In genomic region chr15:98674284-98674993, GRCm38 (mm10) we compare ENCODE assay signal across 10 mouse cellular contexts. TPM values are rescaled to one million over a fixed set of nuclear protein-coding genes. Genes with fewer than 3 reads are reported as not detected.
DNase-seq lines count a peak whose midpoint lies in the region; ATAC-seq and TF ChIP-seq lines count a peak whose summit lies in the region.
"Had no signal": no experiment of that assay in that cellular context is flagged by ENCODE, and none has a peak within 500 bp of the region (broad histone marks: within the 10 kb centered on the region; RNA-seq: fewer than 3 reads in every experiment).

No protein-coding gene starts in this region.

- H3K9me3 ChIP-seq in forebrain, embryonic 11.5 days (ENCODE audit: control insufficient read depth, low read length): no peaks in the 10 kb centered on the region
- no peaks in the 10 kb centered on the region for H3K9me3 ChIP-seq in limb, embryonic 14.5 days (ENCODE audit: control insufficient read depth, low read length)
- no peaks in the 10 kb centered on the region for H3K9me3 ChIP-seq in neural tube, embryonic 15.5 days (replicated peaks)
- H3K9me3 ChIP-seq: liver, embryonic 13.5 days had no signal

- H3K4me1 ChIP-seq in forebrain, embryonic 11.5 days (replicated peaks; ENCODE audit: control insufficient read depth, insufficient read depth, low read length): peaks cover 25% of the 10 kb centered on the region
- H3K4me1 ChIP-seq in limb, embryonic 14.5 days (ENCODE audit: control insufficient read depth, insufficient read depth, low read length): peaks cover 17% of the 10 kb centered on the region; the same call in 1 of the 2 replicates
- peaks cover 37% of the 10 kb centered on the region for H3K4me1 ChIP-seq in neural tube, embryonic 15.5 days

- no peak overlapping the region for H3K27ac ChIP-seq in forebrain, embryonic 11.5 days (ENCODE audit: low read depth, low read length)
- H3K27ac ChIP-seq in limb, embryonic 14.5 days (replicated peaks; ENCODE audit: low read depth, low read length): no peak overlapping the region
- H3K27ac ChIP-seq in neural tube, embryonic 15.5 days (replicated peaks): peak overlapping the region; percentile 74
- H3K27ac ChIP-seq: liver, embryonic 13.5 days had no signal

- WGBS in forebrain, embryonic 11.5 days: 31% methylated on average over 7 of the region's 7 CpGs
- 28% methylated on average over 7 of the region's 7 CpGs for WGBS in limb, embryonic 14.5 days
- 7% methylated on average over 7 of the region's 7 CpGs for WGBS in neural tube, embryonic 15.5 days

- DNase-seq in right cerebral cortex, postnatal 10 days (ENCODE audit: low spot score in 2 of 2): peak; percentile 87 to 91
- DNase-seq in right cerebral cortex, postnatal 25 days: no peak
- DNase-seq in forebrain, embryonic 11.5 days (ENCODE audit: low spot score): peak; percentile 64
- no peak for DNase-seq in limb, embryonic 14.5 days (ENCODE audit: low spot score)
- DNase-seq in thymus, postnatal 0 days (ENCODE audit: low spot score): no peak
- DNase-seq: adrenal gland, postnatal 25 days; kidney, adult 2 months; liver, embryonic 13.5 days had no signal

- peak overlapping the region; percentile 35 for H3K9ac ChIP-seq in forebrain, embryonic 11.5 days (ENCODE audit: low read length)
- peak overlapping the region; percentile 38 for H3K9ac ChIP-seq in limb, embryonic 14.5 days (ENCODE audit: low read depth, low read length, severe bottlenecking)
- peak overlapping the region; percentile 40; the same call in 1 of the 2 replicates for H3K9ac ChIP-seq in neural tube, embryonic 15.5 days (replicated peaks)
- H3K9ac ChIP-seq: liver, embryonic 13.5 days had no signal

- H3K4me2 ChIP-seq in forebrain, embryonic 11.5 days (ENCODE audit: low read depth, low read length, severe bottlenecking): peak overlapping the region; percentile 88
- H3K4me2 ChIP-seq in limb, embryonic 14.5 days (replicated peaks; ENCODE audit: low read depth, low read length, severe bottlenecking): no peak overlapping the region
- peak overlapping the region; percentile 84 for H3K4me2 ChIP-seq in neural tube, embryonic 15.5 days

- H3K4me3 ChIP-seq in forebrain, embryonic 11.5 days (ENCODE audit: low read depth, low read length): peak overlapping the region; percentile 10; the same call in 1 of the 2 replicates
- no peak overlapping the region; the same call in 1 of the 2 replicates for H3K4me3 ChIP-seq in limb, embryonic 14.5 days (replicated peaks; ENCODE audit: low read length)
- peak overlapping the region; percentile 48 for H3K4me3 ChIP-seq in neural tube, embryonic 15.5 days (replicated peaks)
- H3K4me3 ChIP-seq: liver, embryonic 13.5 days had no signal

- no peak for TF ChIP-seq POLR2A in limb, embryonic 14.5 days (IDR thresholded peaks at IDR 0.05; ENCODE audit: borderline replicate concordance, extremely low read depth, insufficient read depth, insufficient read length)

- no peaks in the 10 kb centered on the region for H3K36me3 ChIP-seq in forebrain, embryonic 11.5 days (ENCODE audit: control insufficient read depth, insufficient read depth, low read length)
- no peaks in the 10 kb centered on the region for H3K36me3 ChIP-seq in limb, embryonic 14.5 days (ENCODE audit: control insufficient read depth, insufficient read depth, low read length)
- H3K36me3 ChIP-seq in neural tube, embryonic 15.5 days: 0 out of 2 replicates have a peak, but pooled peaks cover 4% of the 10 kb centered on the region
- H3K36me3 ChIP-seq: liver, embryonic 13.5 days had no signal

- peak; percentile 63 for ATAC-seq in forebrain, embryonic 11.5 days (replicated peaks; ENCODE audit: low FRiP score)
- no peak for ATAC-seq in limb, embryonic 14.5 days (ENCODE audit: low FRiP score, low read depth)
- peak; percentile 60; the same call in 1 of the 2 replicates for ATAC-seq in neural tube, embryonic 15.5 days (ENCODE audit: low FRiP score)
- ATAC-seq in cerebellum, adult (ENCODE audit: insufficient number of reproducible peaks, low FRiP score, low TSS enrichment): no peak

- H3K27me3 ChIP-seq in forebrain, embryonic 11.5 days (ENCODE audit: control insufficient read depth, insufficient read depth, low read length): peaks cover 22% of the 10 kb centered on the region
- H3K27me3 ChIP-seq in limb, embryonic 14.5 days (ENCODE audit: control insufficient read depth, insufficient read depth, low read length): peaks cover 37% of the 10 kb centered on the region
- no peaks in the 10 kb centered on the region for H3K27me3 ChIP-seq in neural tube, embryonic 15.5 days (replicated peaks)

RNA-seq across cellular contexts. Expression of gene Rnd1, which starts 2.8 kb away (rescaled TPM):
- 1.9 and 2.8 TPM in 2 replicates for polyA plus RNA-seq in forebrain, embryonic 11.5 days (2014; fragmentation: Nextera tagmentation; extraction: Ambion mirVana)
- 1.1 and 1.5 TPM in 2 replicates for polyA plus RNA-seq in limb, embryonic 14.5 days (2012; rRNA removed)
- polyA plus RNA-seq in limb, embryonic 14.5 days (2014; fragmentation: Nextera tagmentation; extraction: Ambion mirVana): 0.35 and 0.45 TPM in 2 replicates
- polyA plus RNA-seq in neural tube, embryonic 15.5 days (2015; fragmentation: Nextera tagmentation; extraction: Ambion mirVana): 9.4 and 11.3 TPM in 2 replicates
- polyA plus RNA-seq in thymus, postnatal 0 days (2015; fragmentation: Nextera tagmentation; extraction: Ambion mirVana): 1.1 and 1.7 TPM in 2 replicates

RNA-seq across cellular contexts. Expression of gene Ddx23, which starts 11.7 kb away (rescaled TPM):
- polyA plus RNA-seq in forebrain, embryonic 11.5 days (2014; fragmentation: Nextera tagmentation; extraction: Ambion mirVana): 24.2 and 31.2 TPM in 2 replicates
- polyA plus RNA-seq in limb, embryonic 14.5 days (2012; rRNA removed): 47.0 and 54.0 TPM in 2 replicates
- 22.6 and 26.5 TPM in 2 replicates for polyA plus RNA-seq in limb, embryonic 14.5 days (2014; fragmentation: Nextera tagmentation; extraction: Ambion mirVana)
- 20.6 and 21.0 TPM in 2 replicates for polyA plus RNA-seq in neural tube, embryonic 15.5 days (2015; fragmentation: Nextera tagmentation; extraction: Ambion mirVana)
- polyA plus RNA-seq in thymus, postnatal 0 days (2015; fragmentation: Nextera tagmentation; extraction: Ambion mirVana): 23.5 and 26.4 TPM in 2 replicates

RNA-seq across cellular contexts. Expression of gene Ccdc65, which starts 33.6 kb away (rescaled TPM):
- polyA plus RNA-seq in forebrain, embryonic 11.5 days (2014; fragmentation: Nextera tagmentation; extraction: Ambion mirVana): 0.92 and 1.3 TPM in 2 replicates
- 0.48 and 0.55 TPM in 2 replicates for polyA plus RNA-seq in limb, embryonic 14.5 days (2012; rRNA removed)
- 0.40 and 0.87 TPM in 2 replicates for polyA plus RNA-seq in limb, embryonic 14.5 days (2014; fragmentation: Nextera tagmentation; extraction: Ambion mirVana)
- 6.4 and 7.5 TPM in 2 replicates for polyA plus RNA-seq in neural tube, embryonic 15.5 days (2015; fragmentation: Nextera tagmentation; extraction: Ambion mirVana)
- 0.09 and 0.40 TPM in 2 replicates for polyA plus RNA-seq in thymus, postnatal 0 days (2015; fragmentation: Nextera tagmentation; extraction: Ambion mirVana)
- polyA plus RNA-seq: liver, embryonic 13.5 days had no signal

RNA-seq across cellular contexts. Expression of gene Cacnb3, which starts 43.8 kb away (rescaled TPM):
- 45.3 and 46.9 TPM in 2 replicates for polyA plus RNA-seq in forebrain, embryonic 11.5 days (2014; fragmentation: Nextera tagmentation; extraction: Ambion mirVana)
- polyA plus RNA-seq in limb, embryonic 14.5 days (2012; rRNA removed): 75.2 and 105 TPM in 2 replicates
- 33.9 and 40.8 TPM in 2 replicates for polyA plus RNA-seq in limb, embryonic 14.5 days (2014; fragmentation: Nextera tagmentation; extraction: Ambion mirVana)
- 108 and 128 TPM in 2 replicates for polyA plus RNA-seq in neural tube, embryonic 15.5 days (2015; fragmentation: Nextera tagmentation; extraction: Ambion mirVana)
- 8.5 and 9.6 TPM in 2 replicates for polyA plus RNA-seq in thymus, postnatal 0 days (2015; fragmentation: Nextera tagmentation; extraction: Ambion mirVana)

RNA-seq across cellular contexts. Expression of gene Fkbp11, which starts 53.6 kb away (rescaled TPM):
- 6.1 and 6.7 TPM in 2 replicates for polyA plus RNA-seq in forebrain, embryonic 11.5 days (2014; fragmentation: Nextera tagmentation; extraction: Ambion mirVana)
- 58.9 and 90.9 TPM in 2 replicates for polyA plus RNA-seq in limb, embryonic 14.5 days (2012; rRNA removed)
- 74.4 and 82.7 TPM in 2 replicates for polyA plus RNA-seq in limb, embryonic 14.5 days (2014; fragmentation: Nextera tagmentation; extraction: Ambion mirVana)
- 11.9 and 12.3 TPM in 2 replicates for polyA plus RNA-seq in neural tube, embryonic 15.5 days (2015; fragmentation: Nextera tagmentation; extraction: Ambion mirVana)
- 4.6 and 6.4 TPM in 2 replicates for polyA plus RNA-seq in thymus, postnatal 0 days (2015; fragmentation: Nextera tagmentation; extraction: Ambion mirVana)

Comparison
In these comparisons a context has a peak if more than half of its experiments do, and no peak if none do; other contexts are left out.
1. DNase-seq: peak in right cerebral cortex, postnatal 10 days (2 of 2) and forebrain, embryonic 11.5 days (single experiment); none in right cerebral cortex, postnatal 25 days (single experiment), limb, embryonic 14.5 days (single experiment) and thymus, postnatal 0 days (single experiment).
2. ATAC-seq: peak in forebrain, embryonic 11.5 days (single experiment) and neural tube, embryonic 15.5 days (single experiment); none in limb, embryonic 14.5 days (single experiment) and cerebellum, adult (single experiment).
3. Peak in every context shown above with its lines, with median percentiles within 50 percentile points of each other: H3K9ac ChIP-seq.